Mouse (Mus musculus): ENCODE measurements around the gene 2900011O08Rik.
"Not testable (repeated sequence)": the region's sequence is repeated elsewhere in the genome, so short reads cannot be mapped to it uniquely, and the experiment has no call there.

2900011O08Rik gene

DNA sequence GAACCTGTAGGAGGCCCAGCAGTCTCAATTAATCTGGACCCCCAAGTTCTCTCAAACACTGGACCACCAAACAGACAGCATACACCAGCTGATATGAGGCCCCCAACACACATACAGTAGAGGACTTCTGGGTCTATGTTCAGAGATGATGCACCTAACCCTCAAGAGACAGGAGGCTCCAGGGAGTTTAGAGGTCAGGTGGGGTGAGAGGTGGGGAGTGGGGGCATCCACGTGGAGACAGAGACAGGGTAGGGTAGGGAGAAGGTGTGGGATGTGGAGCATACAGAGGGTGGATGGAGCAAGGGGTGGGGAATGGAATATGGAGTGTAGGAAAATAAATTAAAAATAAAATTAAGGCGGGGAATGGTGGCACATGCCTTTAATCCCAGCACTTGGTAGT lies 82.3 kb downstream of the 2900011O08Rik start:
- not testable (repeated sequence) for DNase-seq (ENCODE audit: low spot score)

DNA sequence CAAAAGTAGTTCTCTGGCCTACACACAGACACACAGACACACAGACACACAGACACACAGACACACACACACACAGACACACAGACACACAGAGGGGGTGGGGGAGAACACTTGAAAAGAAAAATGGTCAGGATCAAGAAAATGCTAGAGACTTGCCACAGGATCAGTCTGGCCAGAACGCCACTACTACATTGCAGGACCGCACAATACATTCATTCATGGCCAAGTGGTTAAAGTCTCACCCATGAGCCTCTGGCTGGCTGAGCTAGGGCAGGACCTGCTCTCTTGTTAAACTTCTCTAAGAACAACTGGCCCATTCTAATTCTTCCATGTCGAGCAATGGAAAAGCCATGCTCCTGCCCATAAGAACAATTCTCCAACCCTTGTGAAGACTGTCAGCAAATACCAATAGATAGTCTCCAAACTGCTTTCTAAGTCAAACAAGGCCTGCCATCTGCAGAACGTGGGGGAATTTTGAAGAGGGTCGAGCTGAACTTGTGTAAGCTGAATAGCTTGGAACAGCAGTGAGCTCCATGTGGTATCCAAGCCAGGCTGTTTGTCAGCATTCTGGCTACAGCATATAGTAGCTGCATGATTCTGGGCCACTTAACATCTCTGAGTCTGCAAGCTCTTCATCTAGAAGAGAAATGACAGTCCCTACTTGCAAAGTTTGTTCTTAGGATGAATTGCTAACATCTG lies 84.2 kb downstream of the 2900011O08Rik start:
- DNase-seq (ENCODE audit: low spot score): no peak

DNA sequence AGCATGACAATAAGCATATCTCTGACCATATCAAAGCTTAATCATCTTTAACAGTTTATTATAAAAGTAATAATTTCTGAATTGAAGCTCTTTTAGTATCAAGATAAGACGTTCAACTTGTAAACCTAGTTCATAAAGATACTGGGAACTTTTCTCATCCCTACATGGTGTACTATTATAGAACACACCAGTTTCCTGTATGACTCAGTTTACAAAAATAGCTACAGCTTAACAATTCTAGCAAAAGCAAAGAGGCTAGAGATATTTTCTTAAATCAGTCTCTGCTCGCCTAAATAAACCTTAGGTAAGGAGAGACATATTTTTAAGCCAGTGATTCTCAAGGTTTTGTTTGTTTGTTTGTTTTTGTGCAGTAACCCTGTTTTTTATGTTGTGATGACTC lies 96.5 kb downstream of the 2900011O08Rik start:
- no peak for DNase-seq (ENCODE audit: low spot score)

DNA sequence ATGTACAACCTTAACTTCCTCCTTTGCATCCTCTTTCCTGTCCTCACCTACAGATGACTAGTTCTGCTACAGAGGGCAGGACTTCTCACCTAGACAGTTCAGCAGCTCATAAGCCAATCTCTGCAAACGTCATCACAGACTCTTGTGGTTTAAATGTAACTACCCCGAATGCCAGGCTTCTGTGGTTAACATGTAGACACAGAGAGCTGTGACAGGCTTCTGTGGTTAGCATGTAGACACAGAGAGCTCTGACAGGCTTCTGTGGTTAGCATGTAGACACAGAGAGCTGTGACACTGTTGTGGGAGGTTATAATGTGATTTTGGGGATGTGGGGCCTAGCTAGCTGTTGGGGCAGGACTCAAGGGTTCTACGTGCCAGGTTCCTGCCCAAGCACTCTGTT lies 101.8 kb downstream of the 2900011O08Rik start:
- no peak for DNase-seq (ENCODE audit: low spot score)

DNA sequence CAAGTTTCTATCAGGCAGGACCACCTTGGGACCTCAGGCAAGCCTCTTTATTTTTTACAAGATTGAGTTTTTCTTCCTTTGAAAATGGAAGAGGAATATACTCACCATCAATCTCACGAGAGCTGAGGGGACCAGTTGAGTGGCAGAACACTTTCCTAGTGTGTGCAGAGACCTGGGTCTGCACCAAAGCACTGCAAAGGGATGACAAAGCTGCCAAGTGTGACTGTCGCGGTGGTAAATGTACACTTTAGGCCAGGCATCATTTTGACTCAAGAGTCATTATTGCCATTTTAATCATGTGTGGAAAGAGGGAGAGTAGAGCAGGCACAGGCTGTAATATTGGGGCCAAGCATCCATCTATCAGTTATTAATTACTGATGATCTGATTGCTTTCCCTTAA lies 102.9 kb downstream of the 2900011O08Rik start:
- no peak for DNase-seq (ENCODE audit: low spot score)

DNA sequence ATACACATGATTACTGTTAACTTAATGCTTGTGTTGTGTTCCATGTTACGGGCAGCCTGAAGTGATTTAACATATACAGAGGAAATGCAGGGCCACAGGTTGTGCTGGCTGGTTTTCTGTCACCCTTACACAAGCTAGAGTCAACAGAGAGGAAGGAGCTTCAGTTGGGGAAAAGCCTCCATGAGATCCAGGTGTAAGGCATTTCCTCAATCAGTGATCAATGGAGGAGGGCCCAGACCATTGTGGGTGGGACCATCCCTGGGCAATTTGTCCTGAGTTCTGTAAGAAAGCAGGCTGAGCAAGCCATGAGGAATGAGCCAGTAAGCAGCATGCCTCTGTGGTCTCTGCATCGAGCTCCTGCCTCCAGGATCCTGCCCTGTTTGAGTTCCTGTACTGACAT lies 105.4 kb downstream of the 2900011O08Rik start:
- no peak for DNase-seq (ENCODE audit: low spot score)

DNA sequence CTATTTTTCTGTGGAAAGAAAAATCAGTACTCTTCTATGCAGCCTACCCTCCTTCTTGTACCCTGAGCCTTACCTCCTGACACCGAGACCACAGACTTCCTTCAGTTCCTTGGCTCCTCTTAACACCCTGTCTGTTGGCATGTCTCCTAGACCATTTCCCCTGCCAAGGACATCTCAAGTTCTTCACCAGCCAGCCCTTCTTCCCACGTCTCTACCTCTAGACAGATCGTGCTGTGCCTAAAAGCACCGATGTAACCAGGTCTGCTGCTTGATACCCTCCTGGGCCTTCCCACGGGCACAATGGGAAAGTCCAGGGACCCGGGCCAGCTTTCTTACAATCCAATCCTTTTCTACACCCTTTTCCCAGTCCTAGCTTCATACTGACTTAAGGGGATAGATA lies 119.5 kb downstream of the 2900011O08Rik start:
- DNase-seq (ENCODE audit: low spot score): no peak

DNA sequence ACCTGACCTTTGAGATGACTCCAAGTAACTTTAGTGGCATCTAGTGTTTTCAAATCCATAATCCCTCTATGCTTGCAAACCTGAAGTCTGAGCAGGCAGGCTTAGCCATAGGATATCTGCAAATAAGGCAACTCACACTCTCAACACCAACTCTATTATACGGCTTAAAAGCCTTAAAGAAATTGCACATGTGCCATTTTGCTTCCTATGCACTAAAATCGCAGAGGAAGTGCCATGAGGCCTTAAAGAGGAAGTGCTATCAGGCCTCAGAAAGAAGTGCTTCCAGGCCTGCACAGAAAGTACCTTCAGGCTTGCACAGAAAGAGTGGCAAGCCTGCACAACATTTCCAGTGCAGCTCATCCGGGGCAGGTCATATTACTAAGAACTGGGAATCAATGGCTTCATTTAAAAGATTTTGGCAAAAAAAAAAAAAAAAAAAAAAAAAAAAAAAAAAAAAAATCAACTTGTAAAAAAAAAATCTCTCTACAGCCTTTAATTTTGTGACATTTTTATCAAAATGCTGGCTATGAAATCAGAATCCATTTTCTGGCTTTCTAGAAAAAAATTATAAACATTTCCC lies 123.3 kb downstream of the 2900011O08Rik start:
- DNase-seq (ENCODE audit: low spot score): no peak

DNA sequence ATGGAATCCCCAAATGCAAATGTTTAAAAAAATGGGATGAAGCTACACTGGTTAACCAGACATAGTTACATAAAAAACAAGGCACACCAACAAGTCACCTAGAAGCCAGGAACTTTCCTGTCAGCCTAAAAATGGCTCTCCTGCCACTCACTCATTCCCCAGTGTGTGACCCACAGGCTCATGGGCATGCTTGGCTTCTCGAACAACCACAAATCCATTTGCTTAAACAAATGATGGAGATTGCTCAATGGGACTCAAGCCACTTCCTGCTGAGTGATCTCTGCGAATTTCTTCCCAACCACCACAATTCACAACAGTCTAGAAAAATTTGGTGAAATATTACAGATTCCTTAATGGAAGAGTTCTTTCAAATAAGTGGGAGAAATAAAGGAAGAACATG lies 124.5 kb downstream of the 2900011O08Rik start:
- no peak for DNase-seq (ENCODE audit: low spot score)

DNA sequence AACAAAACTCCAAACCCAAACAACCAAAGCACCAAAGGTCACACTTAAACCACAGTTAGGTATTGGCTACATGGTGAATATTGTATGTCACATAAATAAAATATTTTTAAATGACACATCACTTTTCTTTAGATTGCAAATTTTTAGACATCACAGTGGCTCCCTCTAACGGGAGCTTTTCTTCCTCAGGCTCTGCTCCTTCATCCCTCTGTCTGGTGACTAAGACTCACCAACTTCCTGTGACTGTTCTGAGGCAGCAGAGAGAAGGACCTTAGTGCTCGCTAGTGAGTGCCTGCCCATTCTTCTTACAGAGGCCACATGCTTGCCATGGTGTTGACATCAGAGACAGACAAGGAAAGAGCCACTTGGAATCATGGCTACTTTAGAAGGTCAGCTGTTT lies 125.7 kb downstream of the 2900011O08Rik start:
- no peak for DNase-seq (ENCODE audit: low spot score)

DNA sequence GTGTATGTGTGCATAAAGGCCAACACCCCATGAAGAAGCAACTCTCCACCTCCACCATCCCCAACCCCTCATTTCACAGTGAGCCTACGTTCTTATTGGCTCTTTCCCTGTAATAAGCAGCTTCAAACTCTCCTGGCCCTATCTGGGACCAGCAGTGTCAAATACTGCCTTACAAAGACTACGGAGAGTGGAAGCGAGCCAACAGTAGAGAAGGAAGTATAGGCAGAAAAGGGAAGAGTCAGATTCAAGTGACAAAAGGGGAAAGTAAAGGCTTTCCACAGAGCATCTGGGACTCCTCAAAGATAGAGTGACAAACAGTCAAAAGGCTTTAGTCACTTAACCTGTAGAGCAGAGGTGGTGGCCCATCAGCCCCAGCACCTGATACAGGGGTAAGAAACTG lies 126.3 kb downstream of the 2900011O08Rik start:
- DNase-seq (ENCODE audit: low spot score): no peak

DNA sequence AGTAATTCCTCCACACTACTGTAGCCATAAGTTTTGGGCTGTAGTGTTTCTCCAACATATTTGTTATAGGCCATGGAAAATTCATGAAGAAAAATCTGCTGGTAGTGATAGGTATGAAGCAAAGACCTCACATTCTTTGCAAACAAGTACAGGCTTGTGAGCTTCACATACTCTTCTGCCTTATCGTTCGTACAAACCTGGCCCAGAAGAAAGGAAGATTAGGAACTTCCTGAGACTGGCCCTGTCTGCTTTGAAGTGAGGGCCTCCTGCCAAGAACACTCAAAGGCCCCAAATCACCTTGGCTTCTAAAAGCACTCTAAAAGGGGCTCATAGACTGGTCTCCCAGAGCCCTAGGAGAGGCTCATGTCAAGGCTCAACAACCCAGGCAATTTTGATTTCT lies 130.9 kb downstream of the 2900011O08Rik start:
- no peak for DNase-seq (ENCODE audit: low spot score)

DNA sequence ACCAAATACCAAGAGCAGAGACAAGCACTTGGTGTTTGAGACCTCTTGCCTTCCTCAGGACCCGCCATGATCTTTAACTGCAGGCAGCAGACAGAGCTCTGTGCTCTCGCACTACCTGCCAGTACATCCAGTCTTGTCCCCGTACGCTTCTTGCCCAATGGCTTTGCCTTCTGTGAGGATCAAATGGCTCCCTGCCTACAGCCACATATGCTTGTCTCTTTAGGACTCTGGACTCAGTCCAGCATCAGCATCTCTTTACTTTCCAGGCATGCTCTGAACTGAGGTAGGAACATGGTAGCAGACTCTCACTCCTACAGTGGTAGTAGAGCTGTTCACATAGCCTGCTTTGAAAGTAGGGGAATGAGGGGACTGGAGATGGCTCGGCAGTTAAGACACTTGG lies 134.5 kb downstream of the 2900011O08Rik start:
- DNase-seq (ENCODE audit: low spot score): no peak

DNA sequence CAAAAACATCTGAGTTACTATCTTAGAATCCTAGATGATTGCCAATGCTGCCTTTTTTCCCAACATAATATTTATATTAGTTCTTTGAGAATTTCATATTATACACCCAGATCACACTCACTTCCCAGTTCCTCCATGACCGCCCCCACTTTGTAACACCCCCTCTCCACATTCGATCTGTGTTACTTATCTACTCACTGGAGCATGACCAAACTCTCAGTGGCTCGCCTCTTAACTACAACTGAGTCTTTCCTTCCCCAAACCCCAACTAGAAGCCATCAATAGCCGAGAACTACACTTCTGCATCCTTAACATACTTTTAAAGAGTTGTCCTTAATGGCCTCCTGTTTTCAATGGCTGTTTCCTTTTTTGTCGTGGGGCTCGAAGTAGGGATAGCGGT lies 135.2 kb downstream of the 2900011O08Rik start:
- DNase-seq (ENCODE audit: low spot score): no peak

DNA sequence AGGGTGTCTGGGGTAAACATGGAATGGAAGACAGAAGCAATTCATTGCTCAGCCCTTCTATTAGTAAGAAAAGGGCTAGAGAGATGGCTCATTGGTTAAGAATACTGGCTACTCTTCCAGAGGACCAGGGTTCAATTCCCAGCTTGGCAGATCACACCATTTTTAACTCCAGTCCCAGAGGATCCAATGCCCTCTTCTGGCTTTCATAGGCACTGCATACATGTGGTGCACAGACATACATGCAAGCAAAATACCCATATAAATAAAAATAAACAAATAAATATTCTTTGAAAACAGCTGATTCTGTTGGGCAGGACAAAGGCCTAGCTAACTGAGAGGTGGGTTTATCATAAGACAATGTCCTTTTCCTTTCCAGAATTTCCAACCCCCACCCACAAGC lies 136.2 kb downstream of the 2900011O08Rik start:
- no peak for DNase-seq (ENCODE audit: low spot score)

DNA sequence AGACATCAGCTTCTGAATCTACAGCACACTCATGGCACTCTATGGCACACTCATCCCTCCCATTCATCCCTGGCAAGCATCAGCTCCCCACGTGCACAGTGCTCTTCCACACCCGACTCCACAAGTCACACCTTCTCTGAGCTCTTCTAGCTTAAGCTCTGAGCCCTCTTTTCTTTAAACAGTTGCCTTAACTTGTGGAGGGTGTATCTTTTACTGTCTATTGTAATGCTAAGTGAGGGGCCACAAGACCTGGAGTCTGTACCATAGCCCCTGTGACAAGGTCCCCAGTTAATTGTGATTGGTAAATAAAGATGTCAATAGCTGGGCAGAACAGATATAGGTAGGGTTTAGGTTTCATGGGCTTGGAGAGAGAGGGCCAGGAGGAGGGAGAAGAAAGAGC lies 137.5 kb downstream of the 2900011O08Rik start:
- no peak for DNase-seq (ENCODE audit: low spot score)

DNA sequence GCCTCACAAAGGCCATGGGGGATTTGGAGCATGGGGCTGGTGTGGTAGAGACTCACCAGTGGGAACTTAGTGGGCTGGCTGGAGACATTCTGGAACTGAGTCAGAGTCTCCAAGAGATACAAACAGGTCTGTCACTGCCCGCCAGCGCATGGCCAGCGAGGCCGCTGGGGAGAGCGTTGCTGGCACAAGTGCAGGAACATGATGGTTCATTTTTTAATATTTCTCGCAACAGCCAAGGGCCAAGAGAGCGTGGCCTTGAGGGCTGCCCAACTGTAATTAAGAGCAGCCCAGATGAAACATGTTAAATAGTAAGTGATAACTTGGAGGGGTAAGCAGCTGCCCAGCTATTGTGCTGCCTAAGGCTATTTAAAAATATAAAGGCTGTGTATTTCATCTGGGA lies 138.3 kb downstream of the 2900011O08Rik start:
- DNase-seq (ENCODE audit: low spot score): no peak

DNA sequence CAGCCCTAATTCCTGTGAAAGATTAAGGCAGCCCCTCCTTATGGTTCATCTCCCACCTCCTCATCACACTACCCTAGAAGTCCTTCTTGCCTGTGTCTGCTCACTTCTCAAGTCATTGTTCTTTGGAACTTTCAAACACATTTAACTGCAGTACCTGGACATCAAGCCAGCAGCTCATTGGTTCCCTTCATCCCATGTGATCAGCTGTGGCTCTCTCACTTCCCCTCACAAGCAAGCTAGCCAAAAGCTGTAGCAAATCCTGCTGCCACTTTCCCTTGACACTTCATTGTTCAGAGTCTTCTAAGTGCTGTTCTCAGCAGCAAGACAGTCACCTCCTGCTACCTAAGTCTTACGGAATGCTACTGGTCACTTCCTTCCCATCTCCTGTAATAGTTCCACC lies 138.8 kb downstream of the 2900011O08Rik start:
- DNase-seq (ENCODE audit: low spot score): no peak

DNA sequence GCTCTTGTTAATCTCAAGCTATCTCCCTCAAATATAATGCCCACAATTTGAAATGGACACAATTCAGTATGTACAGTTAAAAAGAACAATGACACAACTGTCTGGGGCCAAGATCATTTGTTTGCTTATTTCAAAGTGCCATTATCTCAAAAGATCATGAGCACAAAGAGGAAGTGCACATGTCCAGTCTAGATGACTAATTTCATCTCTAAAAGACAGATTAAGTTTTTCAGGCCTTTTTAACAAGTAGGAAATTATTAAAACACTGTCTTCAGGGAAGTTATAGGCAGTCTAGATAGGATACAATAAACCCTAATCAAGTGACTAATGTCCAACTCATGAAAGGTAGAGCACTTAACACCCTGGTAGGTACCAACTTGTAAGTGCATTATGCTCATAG lies 142.6 kb downstream of the 2900011O08Rik start:
- DNase-seq (ENCODE audit: low spot score): no peak

DNA sequence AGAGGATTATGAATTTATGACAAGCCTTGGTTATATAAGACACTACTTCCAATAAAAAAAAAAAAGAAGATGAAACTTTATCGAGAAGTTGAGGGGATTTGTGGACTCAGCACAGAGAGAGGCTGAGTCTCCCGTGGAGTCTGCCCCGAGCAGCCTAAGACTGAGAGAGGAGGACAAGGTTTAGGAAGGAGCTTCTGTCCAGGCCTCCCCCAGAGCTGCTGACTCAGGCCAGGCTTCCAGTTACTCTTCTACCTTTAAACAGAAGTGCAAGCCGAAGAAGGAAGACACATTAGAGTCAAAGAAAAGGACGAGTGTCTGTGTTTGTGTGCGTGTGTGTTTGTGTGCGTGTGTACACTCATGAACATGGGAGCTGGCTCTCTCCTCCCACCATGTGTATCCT lies 144.4 kb downstream of the 2900011O08Rik start:
- no peak for DNase-seq (ENCODE audit: low spot score)

DNA sequence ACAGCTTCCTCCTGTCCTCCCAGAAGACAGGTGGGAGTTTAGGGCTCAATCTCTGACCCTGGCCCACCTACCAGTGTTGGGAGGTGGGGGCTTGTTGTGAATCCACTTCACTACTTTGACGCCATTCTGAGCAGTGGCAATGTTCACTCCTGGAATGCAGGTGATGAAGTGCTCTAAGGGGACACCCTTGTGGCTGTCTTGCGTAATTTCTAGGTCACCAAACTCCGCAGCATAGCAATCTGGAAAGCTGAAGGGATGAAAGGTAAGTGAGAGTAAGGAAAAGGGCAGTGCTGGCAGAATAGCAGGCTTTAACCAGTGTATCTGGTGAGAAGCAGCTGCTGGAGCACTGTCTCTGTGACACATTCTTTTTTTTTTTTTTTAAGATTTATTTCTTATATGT lies 145.0 kb downstream of the 2900011O08Rik start:
- DNase-seq (ENCODE audit: low spot score): no peak

DNA sequence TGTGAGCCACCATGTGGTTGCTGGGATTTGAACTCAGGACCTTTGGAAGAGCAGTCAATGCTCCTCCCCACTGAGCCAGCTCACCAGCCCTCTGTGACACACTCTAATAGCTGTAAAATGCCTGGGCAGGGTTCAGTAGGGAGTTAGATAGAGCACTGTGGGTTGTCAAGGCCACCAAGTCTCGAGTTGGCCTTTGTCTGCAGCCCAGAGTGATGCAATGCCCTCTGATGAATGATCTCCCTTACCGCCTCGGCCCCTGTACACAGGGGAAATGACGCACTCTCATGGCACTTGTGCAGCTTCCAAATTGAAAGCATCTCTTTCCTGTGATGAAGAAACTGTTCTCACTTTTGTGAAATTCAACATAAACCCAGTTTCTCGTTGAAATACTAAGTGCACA lies 145.4 kb downstream of the 2900011O08Rik start:
- no peak for DNase-seq (ENCODE audit: low spot score)

DNA sequence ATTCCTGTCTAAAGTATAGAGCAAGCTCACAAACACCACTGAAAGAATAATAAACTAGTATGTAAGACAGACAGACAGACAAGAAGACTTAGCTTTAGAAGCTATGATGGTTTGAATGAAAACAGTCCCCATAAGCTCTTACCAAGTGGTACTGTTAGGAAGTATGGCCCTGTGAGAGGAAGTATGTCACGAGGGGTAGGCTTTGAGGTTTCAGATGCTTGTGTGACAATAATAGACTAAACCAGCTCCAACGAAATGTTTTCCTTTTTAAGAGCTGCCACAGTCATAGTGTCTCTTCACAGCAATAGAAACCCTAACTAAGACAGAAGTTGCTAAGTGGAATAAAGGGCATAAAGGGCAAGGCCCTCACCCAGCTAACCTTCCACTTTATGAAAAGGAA lies 148.6 kb downstream of the 2900011O08Rik start:
- DNase-seq (ENCODE audit: low spot score): no peak

DNA sequence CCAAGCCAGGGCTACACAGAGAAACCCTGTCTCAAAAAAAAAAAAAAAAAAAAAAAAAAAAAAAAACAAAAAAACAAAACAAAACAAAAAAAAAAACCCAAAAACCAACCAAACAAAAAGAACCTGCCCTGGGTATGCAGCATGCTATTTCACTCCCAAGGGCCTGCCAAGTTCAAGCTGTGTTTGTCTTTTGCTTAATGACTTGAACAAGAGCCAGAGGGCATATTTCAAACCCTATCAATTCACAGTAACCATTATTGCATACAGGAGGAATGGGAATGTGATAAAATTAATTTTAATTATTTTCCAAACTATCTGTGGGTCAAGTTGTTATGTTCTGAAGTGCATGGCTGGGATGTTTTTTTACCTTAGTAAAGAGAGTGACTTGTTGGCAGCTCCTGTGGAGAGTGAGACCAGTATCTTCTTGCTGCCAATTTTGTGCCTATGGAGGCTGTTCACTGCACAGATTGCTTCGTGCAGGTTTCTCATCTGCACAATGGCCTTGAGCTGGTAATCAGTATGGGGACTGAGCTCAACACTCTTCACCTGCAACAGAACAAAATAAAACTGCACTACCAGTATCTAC lies 151.7 kb downstream of the 2900011O08Rik start:
- DNase-seq (ENCODE audit: low spot score): no peak
